Mouse (Mus musculus) fibroblast of lung, adult 2 months (primary cell): ENCODE data around the gene Vmn1r16.
"Not testable (repeated sequence)": the region's sequence is repeated elsewhere in the genome, so short reads cannot be mapped to it uniquely, and the experiment has no call there.

Experiments used
- DNase-seq: peaks from one replicate; pipeline ENCODE4 v3.0.0-alpha.2; 2011; ENCODE audit warnings: low read depth

Gene Vmn1r16

GRCm38 (mm10) chr6:57329394-57329793, at the start of gene Vmn1r16:
Gene Vmn1r16 (minus strand): TSS chr6:57329494.
- DNase-seq, result no peak

GRCm38 (mm10) chr6:57367496-57367895, 38.2 kb upstream of the Vmn1r16 start:
- DNase-seq, result no peak

GRCm38 (mm10) chr6:57365866-57366265, 36.6 kb upstream of the Vmn1r16 start:
- DNase-seq, result not testable (repeated sequence)

GRCm38 (mm10) chr6:57363627-57364026, 34.3 kb upstream of the Vmn1r16 start, which contains the start of gene Vmn1r17:
Gene Vmn1r17 (minus strand): TSS chr6:57363727.
- DNase-seq, result no peak

DNA sequence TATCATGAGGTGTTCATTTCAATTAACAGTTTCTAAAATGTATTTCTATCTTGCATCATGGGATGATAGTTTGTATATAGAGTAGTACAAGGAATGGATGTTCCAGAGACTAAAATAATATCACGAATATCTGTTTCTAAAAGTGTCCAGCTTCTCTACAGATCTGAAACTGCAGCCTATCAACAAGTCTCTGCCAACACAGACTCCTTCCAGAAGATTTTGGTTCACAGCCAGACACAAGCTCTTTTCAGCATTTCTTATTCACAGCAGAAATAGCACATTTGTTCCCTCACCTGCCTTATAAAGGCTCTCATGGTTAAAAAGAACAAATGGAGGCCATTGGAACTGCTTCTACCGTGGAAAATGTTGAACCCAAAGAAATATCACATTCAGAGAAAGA, 27.6 kb upstream of the Vmn1r16 start:
- DNase-seq, result no peak

DNA sequence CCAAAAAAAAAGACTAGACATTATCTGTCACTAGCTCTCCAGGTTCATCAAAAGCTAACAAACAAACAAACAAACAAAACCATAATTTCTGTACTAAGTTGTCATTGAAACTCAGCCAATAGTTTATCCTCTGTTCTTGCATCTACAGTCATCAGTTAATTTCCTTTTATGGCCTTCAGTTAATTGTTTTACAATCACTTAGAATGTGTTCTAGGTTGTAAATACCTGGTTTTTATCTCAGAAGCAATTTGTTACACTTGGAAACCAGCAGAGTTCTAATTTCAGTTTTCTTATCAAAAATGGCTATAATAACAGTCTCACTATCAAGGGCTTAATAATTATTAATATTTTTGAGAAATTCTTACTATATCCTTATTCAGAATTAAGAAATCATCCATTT, 3.1 kb downstream of the Vmn1r16 start:
- no peak for DNase-seq

- no peak for DNase-seq
Measured at GRCm38 (mm10) chr6:57278952-57279351, 50.3 kb downstream of the Vmn1r16 start.

- DNase-seq, result no peak
Measured at GRCm38 (mm10) chr6:57272517-57272916, 56.8 kb downstream of the Vmn1r16 start.

- DNase-seq, result no peak
Measured at GRCm38 (mm10) chr6:57271881-57272280, 57.4 kb downstream of the Vmn1r16 start.
